Mouse (Mus musculus) MEL (cell line): ENCODE measurements at regions not wholly inside any gene's neighbourhood (a gene's known extent, or its start where the extent isn't known, plus 50 kb on each side); places are given as distances from the start of the nearest gene placed in this dataset.

Experiments
- DNase-seq: peaks from one replicate; pipeline ENCODE4 v3.0.0; 2011; ENCODE audit warnings: low read depth, low spot score
- H3K27ac ChIP-seq: 2 replicates; pipeline ENCODE4 v1.5.1; 2012; ENCODE audit warnings: low read depth, mild to moderate bottlenecking, control low read depth, low read length, moderate library complexity; ENCODE audit not compliant: control insufficient read depth
- H3K27me3 ChIP-seq, 2 experiments: fragments of 150-350 bp in 1 of 2; sonication (generic) in 1 of 2; 2 replicates each; pipeline ENCODE4 v1.6.1; 2012; ENCODE audit warnings: low read length in 2 of 2, mild to moderate bottlenecking in 2 of 2, improper control_type of control experiment in 1 of 2, moderate library complexity in 1 of 2; ENCODE audit not compliant: insufficient read depth in 2 of 2, control insufficient read depth in 1 of 2
- H3K36me3 ChIP-seq, 2 experiments: 2 replicates each; pipeline ENCODE4 v1.6.1; 2012 to 2014; ENCODE audit warnings: low read length in 2 of 2, improper control_type of control experiment in 1 of 2, inconsistent platforms in 1 of 2, mild to moderate bottlenecking in 1 of 2; ENCODE audit not compliant: insufficient read depth in 2 of 2, control insufficient read depth in 1 of 2
- H3K4me1 ChIP-seq, 2 experiments: fragments of 150-350 bp in 1 of 2; sonication (generic) in 1 of 2; 2 replicates each; pipeline ENCODE4 v1.6.1; 2012; ENCODE audit warnings: low read length in 2 of 2, improper control_type of control experiment in 1 of 2, mild to moderate bottlenecking in 1 of 2; ENCODE audit not compliant: insufficient read depth in 2 of 2, control insufficient read depth in 1 of 2
- H3K4me3 ChIP-seq, 2 experiments: fragments of 150-350 bp in 1 of 2; sonication (generic) in 1 of 2; 2 replicates each; pipeline ENCODE4 v1.5.1; 2012; ENCODE audit warnings: low read depth in 2 of 2, low read length in 2 of 2, mild to moderate bottlenecking in 2 of 2, moderate library complexity in 2 of 2, control low read depth in 1 of 2, improper control_type of control experiment in 1 of 2; ENCODE audit not compliant: control insufficient read depth in 1 of 2, insufficient read depth in 1 of 2
- H3K79me2 ChIP-seq: 2 replicates; pipeline ENCODE4 v1.6.1; 2012; ENCODE audit warnings: mild to moderate bottlenecking, low read length, moderate library complexity; ENCODE audit not compliant: control insufficient read depth, poor library complexity, insufficient read depth
- H3K9ac ChIP-seq: 2 replicates; pipeline ENCODE4 v1.6.1; 2012; ENCODE audit warnings: low read depth, mild to moderate bottlenecking, control low read depth, low read length, moderate library complexity; ENCODE audit not compliant: control insufficient read depth, poor library complexity, severe bottlenecking
- H3K9me3 ChIP-seq: fragments of 150-350 bp; sonication (generic); replicated peaks from 2 replicates; pipeline ENCODE4 v1.6.1; 2012; ENCODE audit warnings: mild to moderate bottlenecking, low read length, improper control_type of control experiment, moderate library complexity; ENCODE audit not compliant: insufficient read depth
- CHD2 ChIP-seq: IDR thresholded peaks from 2 replicates; pipeline ENCODE4 v1.6.1; 2011; ENCODE audit warnings: low read length, improper control_type of control experiment
- CTCF ChIP-seq, 3 experiments: IDR thresholded peaks in 2 of 3; conservative IDR thresholded peaks in 1 of 3; 2 replicates each; pipeline ENCODE4 v1.5.1; 2011 to 2012; ENCODE audit warnings: low read length in 3 of 3, low read depth in 2 of 3, mild to moderate bottlenecking in 2 of 3, improper control_type of control experiment in 1 of 3, inconsistent platforms in 1 of 3, mixed read lengths in 1 of 3, moderate library complexity in 1 of 3; ENCODE audit not compliant: control insufficient read depth in 1 of 3, insufficient read depth in 1 of 3, poor library complexity in 1 of 3, severe bottlenecking in 1 of 3
- E2F4 ChIP-seq: IDR thresholded peaks from 2 replicates; pipeline ENCODE4 v1.6.1; 2011; ENCODE audit warnings: low read depth, low read length, improper control_type of control experiment, borderline replicate concordance
- ELF1 ChIP-seq: IDR thresholded peaks from 2 replicates; pipeline ENCODE4 v1.6.1; 2014; ENCODE audit warnings: low read depth, mild to moderate bottlenecking, inconsistent platforms, low read length, improper control_type of control experiment, moderate library complexity
- EP300 ChIP-seq, 2 experiments: IDR thresholded peaks; 2 replicates each; pipeline ENCODE4 v1.6.1; 2011; ENCODE audit warnings: improper control_type of control experiment in 2 of 2, low read length in 2 of 2, low read depth in 1 of 2, mild to moderate bottlenecking in 1 of 2
- ETS1 ChIP-seq: IDR thresholded peaks from 2 replicates; pipeline ENCODE4 v1.6.1; 2012; ENCODE audit warnings: low read depth, mild to moderate bottlenecking, inconsistent platforms, low read length, improper control_type of control experiment, moderate library complexity
- GABPA ChIP-seq: IDR thresholded peaks from 2 replicates; pipeline ENCODE4 v1.6.1; 2012; ENCODE audit warnings: low read depth, mild to moderate bottlenecking, inconsistent platforms, low read length, improper control_type of control experiment, moderate library complexity
- GATA1 ChIP-seq: IDR thresholded peaks from 2 replicates; pipeline ENCODE4 v1.6.1; 2011; ENCODE audit warnings: low read depth, low read length, improper control_type of control experiment
- HCFC1 ChIP-seq: IDR thresholded peaks from 2 replicates; pipeline ENCODE4 v1.6.1; 2012; ENCODE audit warnings: low read depth, mild to moderate bottlenecking, inconsistent platforms, low read length, improper control_type of control experiment, moderate library complexity
- JUND ChIP-seq: IDR thresholded peaks from 2 replicates; pipeline ENCODE4 v1.6.1; 2011; ENCODE audit warnings: low read depth, mild to moderate bottlenecking, improper control_type of control experiment, low read length
- KAT2A ChIP-seq: conservative IDR thresholded peaks from 2 replicates; pipeline ENCODE4 v1.6.1; 2012; ENCODE audit warnings: low read depth, low read length, improper control_type of control experiment, inconsistent platforms
- MAX ChIP-seq: IDR thresholded peaks from 2 replicates; pipeline ENCODE4 v1.6.1; 2011; ENCODE audit warnings: low read length, improper control_type of control experiment
- MEF2A ChIP-seq: IDR thresholded peaks from 2 replicates; pipeline ENCODE4 v1.6.1; 2014; ENCODE audit warnings: low read depth, mild to moderate bottlenecking, inconsistent platforms, low read length, improper control_type of control experiment; ENCODE audit not compliant: poor library complexity, insufficient replicate concordance, severe bottlenecking; ENCODE audit errors: extremely low read depth
- MXI1 ChIP-seq: IDR thresholded peaks from 2 replicates; pipeline ENCODE4 v1.6.1; 2011; ENCODE audit warnings: mild to moderate bottlenecking, low read depth, low read length, improper control_type of control experiment
- MYB ChIP-seq: IDR thresholded peaks from 2 replicates; pipeline ENCODE4 v1.6.1; 2011; ENCODE audit warnings: mild to moderate bottlenecking, low read depth, low read length, improper control_type of control experiment
- MYC ChIP-seq: IDR thresholded peaks from 2 replicates; pipeline ENCODE4 v1.6.1; 2011; ENCODE audit warnings: low read depth, mild to moderate bottlenecking, low read length, improper control_type of control experiment, moderate library complexity
- NELFE ChIP-seq: IDR thresholded peaks from 2 replicates; pipeline ENCODE4 v1.6.1; 2011; ENCODE audit warnings: low read depth, low read length, improper control_type of control experiment
- POLR2AphosphoS2 ChIP-seq: IDR thresholded peaks from 2 replicates; pipeline ENCODE4 v1.6.1; 2011; ENCODE audit warnings: low read length, improper control_type of control experiment
- POLR2AphosphoS5 ChIP-seq: IDR thresholded peaks from 2 replicates; pipeline ENCODE4 v1.6.1; 2012; ENCODE audit warnings: low read depth, borderline replicate concordance, mild to moderate bottlenecking, inconsistent platforms, low read length, moderate library complexity, mixed read lengths
- SIN3A ChIP-seq: IDR thresholded peaks from 2 replicates; pipeline ENCODE4 v1.6.1; 2012; ENCODE audit warnings: low read length, improper control_type of control experiment, inconsistent platforms
- TAL1 ChIP-seq: IDR thresholded peaks from 2 replicates; pipeline ENCODE4 v1.6.1; 2012; ENCODE audit warnings: mild to moderate bottlenecking, inconsistent platforms, low read length, moderate library complexity, mixed read lengths
- TCF12 ChIP-seq: IDR thresholded peaks from 2 replicates; pipeline ENCODE4 v1.6.1; 2014; ENCODE audit warnings: low read depth, mild to moderate bottlenecking, inconsistent platforms, low read length, improper control_type of control experiment, moderate library complexity
- USF1 ChIP-seq: IDR thresholded peaks from 2 replicates; pipeline ENCODE4 v1.6.1; 2014; ENCODE audit warnings: low read depth, mild to moderate bottlenecking, inconsistent platforms, low read length, improper control_type of control experiment, moderate library complexity
- ZNF384 ChIP-seq: IDR thresholded peaks from 2 replicates; pipeline ENCODE4 v1.6.1; 2012; ENCODE audit warnings: low read depth, mild to moderate bottlenecking, inconsistent platforms, low read length, improper control_type of control experiment

GRCm38 (mm10) chr2:63574008-63574703 is 390.1 kb upstream of the Kcnh7 start:
- H3K27ac ChIP-seq = no peak overlapping the region
- no peak for DNase-seq
- H3K9me3 ChIP-seq = no peaks in the 10 kb centered on the region
- TF ChIP-seq CTCF (IDR thresholded peaks at IDR 0.05 in 2 of 3, conservative IDR thresholded peaks at IDR 0.05 in 1 of 3; ENCODE audit: control insufficient read depth in 1 of 3, insufficient read depth in 1 of 3, low read depth in 2 of 3, low read length in 3 of 3, poor library complexity in 1 of 3, severe bottlenecking in 1 of 3) = no peak
- TF ChIP-seq NELFE = no peak
- no peak for TF ChIP-seq EP300 (IDR thresholded peaks at IDR 0.05; ENCODE audit: low read depth in 1 of 2, low read length in 2 of 2)
- TF ChIP-seq KAT2A = no peak
- no peak for TF ChIP-seq HCFC1
- no peak for TF ChIP-seq MYB
- no peak for TF ChIP-seq CHD2
- no peak for TF ChIP-seq MAX
- TF ChIP-seq POLR2AphosphoS5 = no peak
- no peak for TF ChIP-seq SIN3A
- no peak for TF ChIP-seq TAL1
- no peak for TF ChIP-seq E2F4
- no peak for TF ChIP-seq MYC
- no peak overlapping the region for H3K4me3 ChIP-seq
- no peak overlapping the region for H3K9ac ChIP-seq
- H3K79me2 ChIP-seq = no peaks in the 10 kb centered on the region
- H3K4me1 ChIP-seq = no peaks in the 10 kb centered on the region
- no peaks in the 10 kb centered on the region for H3K36me3 ChIP-seq
- H3K27me3 ChIP-seq = no peaks in the 10 kb centered on the region

GRCm38 (mm10) chr2:63573015-63573807 is 389.1 kb upstream of the Kcnh7 start:
- H3K27me3 ChIP-seq = no peaks in the 10 kb centered on the region
- H3K9me3 ChIP-seq = no peaks in the 10 kb centered on the region
- H3K4me1 ChIP-seq = no peaks in the 10 kb centered on the region
- no peak for DNase-seq
- TF ChIP-seq ZNF384 (no peak), USF1 (no peak), POLR2AphosphoS2 (no peak), ELF1 (no peak), MXI1 (no peak), TAL1 (no peak), MAX (no peak), POLR2AphosphoS5 (no peak), E2F4 (no peak), JUND (no peak), ETS1 (no peak), MEF2A (no peak), GABPA (no peak), HCFC1 (no peak), CTCF (IDR thresholded peaks at IDR 0.05 in 2 of 3, conservative IDR thresholded peaks at IDR 0.05 in 1 of 3; ENCODE audit: control insufficient read depth in 1 of 3, insufficient read depth in 1 of 3, low read depth in 2 of 3, low read length in 3 of 3, poor library complexity in 1 of 3, severe bottlenecking in 1 of 3) (no peak), KAT2A (no peak), TCF12 (no peak), GATA1 (no peak)
- H3K4me3 ChIP-seq = no peak overlapping the region
- H3K36me3 ChIP-seq = no peaks in the 10 kb centered on the region
- no peak overlapping the region for H3K9ac ChIP-seq
- H3K79me2 ChIP-seq = no peaks in the 10 kb centered on the region
- no peak overlapping the region for H3K27ac ChIP-seq
